Mouse (Mus musculus): ENCODE results near the gene Magi1. TPM values are rescaled to one million over a fixed set of nuclear protein-coding genes. Genes with fewer than 3 reads are reported as not detected.

The Magi1 gene
- total and polyA plus RNA-seq, 3 experiments, result not detected

DNA sequence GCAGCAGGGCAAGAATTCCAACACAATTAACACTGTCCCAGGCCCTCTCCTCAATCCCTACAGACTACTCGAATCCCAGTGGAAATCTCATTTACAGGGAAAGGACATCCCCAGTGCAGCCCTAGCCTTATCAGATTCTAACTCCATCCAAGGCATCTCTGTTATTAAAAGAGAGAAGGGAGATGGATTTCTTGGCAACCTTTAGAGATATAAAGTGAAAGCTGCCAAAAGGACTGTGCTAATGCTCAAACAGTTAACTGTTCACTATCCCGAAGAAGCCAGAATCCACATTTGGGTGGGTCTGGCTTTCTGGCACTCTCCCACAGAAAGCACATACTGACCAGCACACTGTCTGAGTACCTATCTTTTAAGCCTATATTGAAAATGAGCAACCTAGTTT lies 159.4 kb downstream of the Magi1 start:
- Histone ChIP-seq H3K27ac (ENCODE audit: insufficient read depth, low read depth) (no peak overlapping the region), H3K4me1 (ENCODE audit: control insufficient read depth in 1 of 2, insufficient read depth in 2 of 2) (no peaks in the 10 kb centered on the region), H3K9me3 (replicated peaks; ENCODE audit: low read length) (peaks cover 78% of the 10 kb centered on the region), H3K79me2 (replicated peaks; ENCODE audit: control insufficient read depth, extremely low read depth, insufficient read depth, poor library complexity, severe bottlenecking) (no peaks in the 10 kb centered on the region), H3K36me3 (replicated peaks in 1 of 2; ENCODE audit: control insufficient read depth in 1 of 2, insufficient read depth in 1 of 2, low read length in 1 of 2) (no peaks in the 10 kb centered on the region), H3K9ac (ENCODE audit: insufficient read depth, low read depth) (no peak overlapping the region), H3K27me3 (replicated peaks) (no peaks in the 10 kb centered on the region), H3K4me3 (replicated peaks in 1 of 3; ENCODE audit: low read depth in 2 of 3, low read length in 2 of 3, poor library complexity in 1 of 3) (no peak overlapping the region), H3K4me2 (ENCODE audit: insufficient read depth, low read depth, poor library complexity, severe bottlenecking) (no peak overlapping the region)
- TF ChIP-seq EP300 (IDR thresholded peaks at IDR 0.05; ENCODE audit: low read length), result no peak
- TF ChIP-seq SIN3A (IDR thresholded peaks at IDR 0.05; ENCODE audit: low read length), result no peak
- TF ChIP-seq MYC (IDR thresholded peaks at IDR 0.05; ENCODE audit: low read depth, low read length), result no peak
- no peak for TF ChIP-seq JUN (IDR thresholded peaks at IDR 0.05; ENCODE audit: insufficient read depth, low read depth, low read length)
- TF ChIP-seq ZNF384 (IDR thresholded peaks at IDR 0.05; ENCODE audit: low read depth, low read length), result no peak
- no peak for TF ChIP-seq MAZ (IDR thresholded peaks at IDR 0.05; ENCODE audit: low read depth, low read length)
- no peak for TF ChIP-seq CHD2 (IDR thresholded peaks at IDR 0.05; ENCODE audit: low read length)
- no peak for TF ChIP-seq POLR2A (IDR thresholded peaks at IDR 0.05; ENCODE audit: low read depth, low read length)
- no peak for TF ChIP-seq ZKSCAN1 (IDR thresholded peaks at IDR 0.05; ENCODE audit: borderline replicate concordance, low read depth, low read length)
- TF ChIP-seq HCFC1 (IDR thresholded peaks at IDR 0.05; ENCODE audit: low read depth, low read length), result no peak
- no peak for TF ChIP-seq TCF12 (IDR thresholded peaks at IDR 0.05; ENCODE audit: low read depth, low read length)
- TF ChIP-seq MAX (IDR thresholded peaks at IDR 0.05; ENCODE audit: low read length), result no peak
- TF ChIP-seq JUND (conservative IDR thresholded peaks at IDR 0.05; ENCODE audit: low read depth, low read length), result no peak
- no peak for TF ChIP-seq MEF2A (IDR thresholded peaks at IDR 0.05; ENCODE audit: borderline replicate concordance, low read depth, low read length)
- TF ChIP-seq MAFK (IDR thresholded peaks at IDR 0.05; ENCODE audit: insufficient replicate concordance, low read length), result no peak
- no peak for TF ChIP-seq TBP (conservative IDR thresholded peaks at IDR 0.05; ENCODE audit: low read depth, low read length)
- TF ChIP-seq ZMIZ1 (IDR thresholded peaks at IDR 0.05; ENCODE audit: low read depth, low read length), result no peak
- in situ Hi-C loops (cut with MboI; ENCODE audit: low pct_ligation_motif_present, low pct_unique_long_range_greater_than_20kb, low sequenced_read_pairs), result no loop called here
- dilution Hi-C loops (cut with MboI; ENCODE audit: extremely low pct_ligation_motif_present, extremely low pct_unique_long_range_greater_than_20kb, low sequenced_read_pairs), result no loop called here
- DNase-seq (ENCODE audit: extremely low read depth), result no peak

DNA sequence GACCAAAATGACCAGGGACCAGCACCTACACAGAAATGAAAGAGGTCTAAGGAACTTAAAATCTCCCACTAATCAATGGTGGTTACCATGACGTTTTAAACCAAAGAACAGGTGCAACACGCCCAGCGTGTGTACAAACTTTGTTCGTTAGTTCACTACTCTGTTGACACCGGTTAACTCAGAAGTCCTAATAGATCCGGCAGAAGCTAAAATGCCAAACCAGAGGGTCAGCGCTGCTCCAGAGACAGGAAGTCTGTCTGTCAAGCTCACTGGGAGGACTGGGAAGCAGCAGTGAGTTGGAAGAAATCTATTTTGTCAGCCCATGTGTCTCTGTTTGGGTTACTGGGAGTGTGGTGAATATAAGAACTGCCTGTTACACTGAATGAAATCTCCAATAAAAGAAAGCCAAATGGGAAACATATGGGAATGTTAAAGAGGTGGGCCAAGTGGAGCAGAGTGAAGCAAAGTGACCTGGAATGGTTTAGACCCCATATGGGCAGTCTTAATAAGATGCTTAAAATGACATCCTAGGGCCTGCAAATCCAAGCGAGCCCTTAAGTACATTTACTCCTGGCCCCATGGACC lies 161.1 kb downstream of the Magi1 start:
- Histone ChIP-seq H3K79me2 (replicated peaks; ENCODE audit: control insufficient read depth, extremely low read depth, insufficient read depth, poor library complexity, severe bottlenecking) (no peaks in the 10 kb centered on the region), H3K4me3 (replicated peaks in 1 of 3; ENCODE audit: low read depth in 2 of 3, low read length in 2 of 3, poor library complexity in 1 of 3) (no peak overlapping the region), H3K9me3 (replicated peaks; ENCODE audit: low read length) (peaks cover 72% of the 10 kb centered on the region), H3K27me3 (replicated peaks) (no peaks in the 10 kb centered on the region), H3K27ac (ENCODE audit: insufficient read depth, low read depth) (no peak overlapping the region), H3K4me2 (ENCODE audit: insufficient read depth, low read depth, poor library complexity, severe bottlenecking) (no peak overlapping the region), H3K4me1 (ENCODE audit: control insufficient read depth in 1 of 2, insufficient read depth in 2 of 2) (no peaks in the 10 kb centered on the region), H3K36me3 (replicated peaks in 1 of 2; ENCODE audit: control insufficient read depth in 1 of 2, insufficient read depth in 1 of 2, low read length in 1 of 2) (no peaks in the 10 kb centered on the region), H3K9ac (ENCODE audit: insufficient read depth, low read depth) (no peak overlapping the region)
- no peak for TF ChIP-seq POLR2A (IDR thresholded peaks at IDR 0.05; ENCODE audit: low read depth, low read length)
- no peak for TF ChIP-seq SIN3A (IDR thresholded peaks at IDR 0.05; ENCODE audit: low read length)
- TF ChIP-seq EP300 (IDR thresholded peaks at IDR 0.05; ENCODE audit: low read length), result no peak
- TF ChIP-seq MAX (IDR thresholded peaks at IDR 0.05; ENCODE audit: low read length), result no peak
- no peak for TF ChIP-seq ZNF384 (IDR thresholded peaks at IDR 0.05; ENCODE audit: low read depth, low read length)
- TF ChIP-seq JUND (conservative IDR thresholded peaks at IDR 0.05; ENCODE audit: low read depth, low read length), result no peak
- no peak for TF ChIP-seq TCF12 (IDR thresholded peaks at IDR 0.05; ENCODE audit: low read depth, low read length)
- no peak for TF ChIP-seq ETS1 (conservative IDR thresholded peaks at IDR 0.05; ENCODE audit: low read depth, low read length)
- no peak for TF ChIP-seq MAFK (IDR thresholded peaks at IDR 0.05; ENCODE audit: insufficient replicate concordance, low read length)
- TF ChIP-seq NRF1 (IDR thresholded peaks at IDR 0.05; ENCODE audit: low read depth, low read length), result no peak
- TF ChIP-seq MAZ (IDR thresholded peaks at IDR 0.05; ENCODE audit: low read depth, low read length), result no peak
- no peak for DNase-seq (ENCODE audit: extremely low read depth)
- in situ Hi-C loops (cut with MboI; ENCODE audit: low pct_ligation_motif_present, low pct_unique_long_range_greater_than_20kb, low sequenced_read_pairs), result no loop called here
- dilution Hi-C loops (cut with MboI; ENCODE audit: extremely low pct_ligation_motif_present, extremely low pct_unique_long_range_greater_than_20kb, low sequenced_read_pairs), result no loop called here

Data from CH12.LX (cell line).